Mouse (Mus musculus): Measurements from ENCODE around the gene Tcf23.

Gene Tcf23

DNA sequence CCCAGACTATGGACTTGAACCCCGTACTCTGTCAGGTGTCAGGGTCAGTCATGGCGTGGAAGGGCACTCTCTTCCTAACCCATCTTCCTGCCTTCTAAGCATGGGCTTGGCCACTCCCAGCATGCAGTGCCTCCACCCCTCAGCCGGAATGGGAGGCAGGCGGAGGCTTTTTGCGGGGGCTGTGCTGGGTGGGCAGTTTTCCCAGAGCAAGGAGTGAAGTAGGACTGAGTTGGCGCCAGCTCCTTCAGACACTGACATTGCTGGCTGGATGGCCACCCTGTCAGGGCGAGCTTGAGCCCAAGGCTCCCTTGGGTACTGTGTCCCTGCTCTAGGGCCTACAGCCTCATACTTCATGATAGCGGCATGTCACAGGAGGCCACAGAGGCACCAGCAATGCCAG is at the start of gene Tcf23:
Gene Tcf23 (plus strand): TSS at position 247 of the 400 bp plus-strand sequence.
- DNase-seq (ENCODE audit: low read depth, low spot score), result no peak

DNA sequence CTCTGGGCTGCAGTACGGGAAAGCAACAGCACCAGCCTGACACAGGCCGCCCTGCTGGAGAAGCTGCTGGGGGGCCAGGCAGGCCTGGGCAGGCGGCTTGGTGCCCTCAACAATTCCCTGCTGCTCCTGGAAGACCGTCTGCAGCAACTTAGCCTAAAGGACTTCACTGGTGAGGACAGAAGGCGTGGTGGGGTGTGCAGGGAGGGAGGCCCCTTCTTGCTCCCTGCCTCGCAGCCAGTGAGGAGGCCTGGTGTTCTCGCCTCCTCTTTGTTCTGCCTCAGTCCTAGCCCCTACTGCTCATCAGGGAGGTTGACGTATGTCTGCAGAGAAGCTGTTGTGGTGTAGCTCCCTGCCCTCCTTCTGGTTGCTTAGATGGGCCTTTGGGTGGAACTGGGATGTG is 49.8 kb upstream of the Tcf23 start:
- DNase-seq (ENCODE audit: low read depth, low spot score), result no peak

DNA sequence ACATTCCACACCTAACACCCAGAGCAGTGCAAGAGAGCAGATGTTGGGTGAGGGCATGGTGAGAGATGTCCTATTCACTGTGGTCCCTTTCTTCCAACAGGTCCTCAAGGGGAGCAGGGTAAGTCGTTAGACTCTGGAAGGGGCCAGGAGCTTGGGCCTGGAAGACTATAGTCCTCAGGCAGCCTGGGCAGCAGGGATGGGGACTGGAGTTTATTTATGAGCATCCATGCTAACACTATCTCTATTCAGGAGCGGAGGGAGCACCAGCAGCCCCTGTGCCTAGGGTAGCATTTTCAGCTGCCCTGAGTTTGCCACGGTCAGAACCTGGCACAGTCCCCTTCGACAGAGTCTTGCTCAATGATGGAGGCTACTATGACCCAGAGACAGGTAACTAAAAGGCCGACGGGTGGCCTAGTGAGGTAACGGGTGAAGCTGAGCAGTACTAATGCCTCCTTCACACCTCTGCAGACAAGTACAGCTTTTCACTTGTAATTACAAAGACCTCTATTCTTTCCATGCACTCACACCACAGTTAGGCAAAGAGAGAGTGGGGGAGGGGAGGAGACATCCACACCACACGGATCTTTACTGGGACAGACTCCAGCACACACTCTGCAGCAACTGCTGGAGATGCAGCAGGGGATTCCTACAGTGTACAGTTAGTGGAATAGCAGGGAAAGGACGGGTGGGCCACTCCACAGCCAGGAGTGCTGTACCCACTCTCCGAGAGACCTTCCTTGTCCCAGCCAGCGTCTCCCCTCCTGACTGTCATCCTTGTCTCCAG is 48.4 kb upstream of the Tcf23 start:
- DNase-seq (ENCODE audit: low read depth, low spot score), result no peak

DNA sequence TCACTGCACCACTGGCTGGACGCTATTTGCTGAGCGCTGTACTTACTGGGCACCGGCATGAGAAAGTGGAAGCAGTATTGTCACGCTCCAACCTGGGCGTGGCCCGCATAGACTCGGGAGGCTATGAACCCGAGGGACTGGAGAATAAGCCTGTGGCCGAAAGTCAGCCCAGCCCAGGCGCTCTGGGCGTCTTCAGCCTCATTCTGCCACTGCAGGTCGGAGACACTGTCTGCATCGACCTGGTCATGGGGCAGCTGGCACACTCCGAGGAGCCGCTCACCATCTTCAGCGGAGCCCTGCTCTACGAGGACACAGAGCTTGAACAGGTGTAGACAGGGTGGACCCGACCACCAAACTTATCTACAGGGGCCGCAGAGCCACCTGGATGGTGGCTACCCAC is 47.8 kb upstream of the Tcf23 start:
- DNase-seq (ENCODE audit: low read depth, low spot score), result no peak

DNA sequence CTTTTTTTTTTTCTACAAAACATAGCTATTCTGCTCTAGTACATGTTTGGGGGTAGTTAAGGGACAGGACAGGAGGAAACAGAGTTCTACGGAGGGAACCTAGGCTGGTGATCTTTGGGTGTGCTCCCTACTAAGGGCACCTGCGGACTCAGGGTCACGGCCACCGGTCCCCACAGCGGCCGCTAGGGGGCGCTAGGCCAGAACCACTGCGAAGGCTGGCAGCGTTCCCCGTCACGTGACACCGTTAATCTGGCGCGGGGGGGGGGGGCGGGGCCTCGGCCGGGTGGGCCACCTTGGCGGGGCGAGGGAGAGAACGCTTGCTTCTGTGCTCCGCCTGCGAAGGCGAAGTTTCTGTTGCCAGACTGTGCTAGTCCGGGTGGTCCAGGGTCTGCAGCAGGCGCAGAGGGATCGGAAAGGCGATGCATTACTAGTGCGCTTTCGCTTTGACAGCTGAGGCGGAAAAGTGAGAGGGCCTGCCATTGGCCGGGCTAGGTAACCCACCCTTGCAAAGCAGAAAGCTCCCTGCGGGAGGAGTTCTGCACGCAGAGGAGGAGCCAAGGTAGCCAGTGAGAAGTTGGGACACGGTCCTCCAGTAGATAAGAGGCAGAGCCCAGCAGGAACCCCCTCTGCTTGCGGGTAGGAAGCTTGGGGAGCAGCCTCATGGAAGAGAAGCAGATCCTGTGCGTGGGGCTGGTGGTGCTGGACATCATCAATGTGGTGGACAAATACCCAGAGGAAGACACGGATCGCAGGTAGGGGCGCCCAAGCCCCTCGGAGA is 47.0 kb upstream of the Tcf23 start, which contains the start of gene Khk:
Gene Khk (plus strand): TSS at position 176 of the 778 bp plus-strand sequence.
- DNase-seq (ENCODE audit: low read depth, low spot score), result peak; percentile 89

DNA sequence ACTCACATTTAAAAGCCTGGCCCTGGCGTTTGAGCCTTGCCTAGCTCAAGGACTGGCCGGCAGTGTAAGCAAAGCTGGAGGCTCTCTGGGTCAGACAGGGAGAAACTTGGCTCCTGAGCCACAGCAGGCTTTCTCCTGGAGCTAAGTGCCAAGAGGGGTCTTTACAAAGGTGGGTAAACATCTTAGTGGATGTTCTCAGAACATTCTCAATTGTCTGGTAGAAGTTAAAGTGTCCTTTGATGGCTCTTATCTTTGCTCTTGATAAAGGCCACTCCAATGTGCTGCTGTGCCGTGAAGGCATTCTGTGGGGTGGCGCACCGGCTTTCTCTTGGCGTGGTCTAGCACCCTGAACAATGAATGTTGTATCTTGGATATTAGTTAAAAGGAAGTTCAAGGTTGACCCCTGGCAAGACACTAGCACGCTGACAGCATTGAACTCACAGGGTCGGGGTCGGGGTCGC is 45.9 kb upstream of the Tcf23 start:
- DNase-seq (ENCODE audit: low read depth, low spot score), result no peak

DNA sequence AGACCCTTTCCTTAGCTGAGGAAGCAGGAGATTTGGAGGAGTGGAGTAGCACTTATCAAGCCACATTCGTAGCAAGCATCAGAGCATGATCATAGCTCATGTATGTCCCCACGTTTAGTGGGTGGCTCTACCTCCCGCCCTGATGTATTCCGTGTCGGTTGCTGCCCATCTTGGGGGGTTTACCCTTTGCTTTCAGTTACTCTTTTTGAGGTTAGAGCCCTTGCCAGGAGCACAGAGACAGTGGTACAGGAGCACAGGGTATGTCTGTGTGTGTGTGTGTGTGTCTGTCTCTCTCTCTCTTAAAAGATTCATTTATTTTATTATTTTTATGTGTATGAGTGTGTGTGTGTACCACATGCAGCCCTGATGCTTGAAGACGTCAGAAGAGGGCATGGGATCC is 45.3 kb upstream of the Tcf23 start:
- DNase-seq (ENCODE audit: low read depth, low spot score), result no peak

DNA sequence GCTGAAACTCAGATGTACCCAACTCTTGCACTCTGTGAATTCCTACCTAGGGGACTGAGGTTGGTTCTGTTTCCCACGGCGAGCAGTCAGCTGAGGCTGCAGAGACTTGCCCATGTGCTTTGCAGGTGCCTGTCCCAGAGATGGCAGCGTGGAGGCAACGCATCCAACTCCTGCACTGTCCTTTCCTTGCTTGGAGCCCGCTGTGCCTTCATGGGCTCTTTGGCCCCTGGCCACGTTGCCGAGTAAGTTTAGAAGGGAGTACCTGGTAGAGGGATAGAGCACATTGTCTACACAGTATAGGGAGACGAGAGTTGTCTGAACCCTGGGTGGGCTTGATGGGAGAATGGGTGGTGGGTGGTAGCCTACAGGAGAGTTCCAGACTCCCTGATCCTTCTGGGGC is 43.8 kb upstream of the Tcf23 start:
- DNase-seq (ENCODE audit: low read depth, low spot score), result no peak

DNA sequence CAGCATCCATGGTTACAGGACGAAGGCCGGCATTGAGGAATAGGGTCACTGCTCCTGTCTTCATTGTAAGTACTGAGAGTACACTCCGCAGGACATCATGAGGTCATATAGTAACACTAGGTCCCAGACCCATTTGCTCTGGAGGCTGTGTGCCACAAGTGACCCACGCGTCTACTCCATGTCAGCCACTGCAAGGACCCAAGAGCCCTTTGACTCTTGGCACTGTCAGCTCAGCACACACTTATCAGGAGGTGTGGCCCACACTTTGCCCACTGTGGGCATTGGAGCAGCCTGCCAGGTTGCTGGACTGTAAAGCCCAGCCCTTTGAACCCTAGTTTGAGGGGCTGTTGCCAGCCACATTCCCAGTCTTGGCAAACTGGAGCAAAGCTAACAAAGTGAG is 43.2 kb upstream of the Tcf23 start:
- DNase-seq (ENCODE audit: low read depth, low spot score), result no peak

DNA sequence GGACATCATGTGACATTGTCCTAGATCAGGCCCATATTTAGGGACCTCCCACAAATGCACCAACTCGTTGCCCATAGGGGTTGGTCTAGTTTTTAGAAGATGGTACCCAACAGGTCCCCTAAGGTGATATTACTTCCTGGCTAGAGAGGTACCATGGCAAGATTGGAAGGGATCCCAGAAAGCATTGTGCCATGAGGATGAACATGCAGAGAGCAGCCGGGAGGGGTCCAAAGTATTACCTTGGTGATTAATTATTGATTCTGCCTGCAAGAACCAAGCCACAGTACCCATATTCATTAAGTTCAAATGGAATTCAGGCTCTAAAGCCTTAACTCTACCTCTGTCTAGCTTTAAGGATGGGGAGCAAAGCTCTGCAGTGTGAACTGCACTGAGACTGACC is 42.4 kb upstream of the Tcf23 start:
- DNase-seq (ENCODE audit: low read depth, low spot score), result no peak

DNA sequence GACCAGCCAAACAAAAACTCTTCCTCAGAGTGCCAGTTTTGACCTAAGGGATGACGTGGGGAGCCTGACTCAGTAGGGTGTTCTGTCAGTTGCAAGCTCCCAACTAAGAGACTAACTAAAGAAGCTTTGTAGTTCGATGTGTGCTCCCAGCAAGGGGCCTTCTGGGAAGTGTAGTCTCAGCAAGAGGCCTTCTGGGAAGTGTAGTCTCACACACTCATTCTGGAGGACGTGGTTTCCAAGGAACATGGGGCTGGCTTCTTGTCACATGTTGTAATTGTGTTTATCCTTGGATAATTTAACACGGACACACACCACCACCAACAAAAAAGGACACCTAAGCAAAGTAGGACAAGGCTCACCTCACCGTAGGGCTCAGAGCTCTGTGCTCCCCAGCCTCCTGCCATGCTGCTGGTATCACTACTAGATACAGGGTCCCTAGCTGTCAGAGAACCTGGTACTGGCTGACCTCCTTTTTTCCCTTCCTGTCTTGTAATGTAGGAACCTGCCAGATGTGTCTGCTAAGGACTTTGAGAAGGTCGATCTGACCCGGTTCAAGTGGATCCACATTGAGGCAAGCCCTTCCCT is 40.4 kb upstream of the Tcf23 start:
- DNase-seq (ENCODE audit: low read depth, low spot score), result no peak

DNA sequence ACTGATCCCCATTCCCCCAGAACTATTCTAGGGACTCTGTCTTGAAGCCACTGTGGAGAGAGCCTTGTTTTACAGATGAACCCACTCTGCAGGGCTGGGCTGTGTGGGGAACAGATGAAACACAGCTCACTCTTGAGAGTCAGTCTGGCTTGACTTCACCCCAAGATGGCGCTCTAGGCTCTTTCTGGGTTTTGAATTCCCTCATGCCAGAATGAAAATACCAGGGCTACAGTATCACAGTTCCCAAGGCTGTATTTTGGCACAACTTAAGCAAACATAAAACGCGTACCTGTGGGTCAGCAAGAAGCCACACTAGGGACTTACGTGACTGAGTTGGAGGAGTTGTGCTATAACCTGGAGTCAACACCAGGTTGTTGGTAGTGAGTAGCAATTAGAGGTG is 38.3 kb upstream of the Tcf23 start:
- DNase-seq (ENCODE audit: low read depth, low spot score), result no peak

DNA sequence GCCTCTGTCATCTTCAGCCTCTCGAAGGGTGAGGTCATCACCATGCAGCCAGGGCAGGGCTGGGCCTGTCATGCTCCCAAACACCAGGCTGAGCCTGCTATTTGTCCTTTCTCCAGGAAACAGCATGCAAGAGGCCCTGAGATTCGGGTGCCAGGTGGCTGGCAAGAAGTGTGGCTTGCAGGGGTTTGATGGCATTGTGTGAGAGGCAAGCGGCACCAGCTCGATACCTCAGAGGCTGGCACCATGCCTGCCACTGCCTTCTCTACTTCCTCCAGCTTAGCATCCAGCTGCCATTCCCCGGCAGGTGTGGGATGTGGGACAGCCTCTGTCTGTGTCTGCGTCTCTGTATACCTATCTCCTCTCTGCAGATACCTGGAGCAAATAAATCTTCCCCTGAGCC is 37.6 kb upstream of the Tcf23 start:
- DNase-seq (ENCODE audit: low read depth, low spot score), result no peak

DNA sequence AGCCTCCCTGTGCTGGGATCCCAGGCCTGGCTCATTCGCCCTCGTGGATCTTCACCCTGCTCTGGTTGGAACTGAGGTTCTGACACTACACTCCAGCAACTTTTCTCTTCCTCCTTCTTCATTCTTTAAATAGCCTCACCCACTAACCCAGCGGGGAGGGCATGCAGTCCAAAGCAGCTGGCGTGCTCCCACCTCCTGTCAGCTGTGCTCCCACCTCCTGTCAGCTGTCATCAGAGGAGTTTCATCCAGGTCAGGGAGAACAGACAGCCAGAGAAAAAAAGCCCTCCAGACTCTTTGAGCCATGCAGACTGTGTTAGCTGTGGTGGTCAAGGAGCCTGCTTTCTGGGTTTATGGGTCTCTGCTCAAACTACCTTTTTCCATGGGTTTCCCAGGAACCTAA is 37.1 kb upstream of the Tcf23 start:
- DNase-seq (ENCODE audit: low read depth, low spot score), result no peak

DNA sequence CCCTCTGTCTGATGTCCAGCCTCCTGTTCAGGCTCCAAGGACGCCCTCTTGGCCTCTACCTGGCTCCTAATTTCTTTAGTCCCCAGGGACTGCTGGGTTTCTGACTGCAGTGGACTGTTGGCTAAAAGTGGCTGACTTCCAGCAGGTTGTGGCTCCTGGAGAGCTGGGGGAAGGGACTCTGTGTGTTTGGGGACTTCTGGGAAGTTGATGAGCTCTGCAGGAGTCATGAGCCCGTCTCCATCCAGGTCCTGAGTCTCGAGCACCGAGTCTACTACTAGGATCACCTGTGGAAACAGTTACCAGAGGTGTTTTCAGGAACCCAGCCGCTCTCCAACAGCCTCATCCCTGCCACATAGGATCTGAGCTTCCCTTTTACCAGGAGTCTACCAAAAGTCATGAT is 34.8 kb upstream of the Tcf23 start:
- no peak for DNase-seq (ENCODE audit: low read depth, low spot score)

DNA sequence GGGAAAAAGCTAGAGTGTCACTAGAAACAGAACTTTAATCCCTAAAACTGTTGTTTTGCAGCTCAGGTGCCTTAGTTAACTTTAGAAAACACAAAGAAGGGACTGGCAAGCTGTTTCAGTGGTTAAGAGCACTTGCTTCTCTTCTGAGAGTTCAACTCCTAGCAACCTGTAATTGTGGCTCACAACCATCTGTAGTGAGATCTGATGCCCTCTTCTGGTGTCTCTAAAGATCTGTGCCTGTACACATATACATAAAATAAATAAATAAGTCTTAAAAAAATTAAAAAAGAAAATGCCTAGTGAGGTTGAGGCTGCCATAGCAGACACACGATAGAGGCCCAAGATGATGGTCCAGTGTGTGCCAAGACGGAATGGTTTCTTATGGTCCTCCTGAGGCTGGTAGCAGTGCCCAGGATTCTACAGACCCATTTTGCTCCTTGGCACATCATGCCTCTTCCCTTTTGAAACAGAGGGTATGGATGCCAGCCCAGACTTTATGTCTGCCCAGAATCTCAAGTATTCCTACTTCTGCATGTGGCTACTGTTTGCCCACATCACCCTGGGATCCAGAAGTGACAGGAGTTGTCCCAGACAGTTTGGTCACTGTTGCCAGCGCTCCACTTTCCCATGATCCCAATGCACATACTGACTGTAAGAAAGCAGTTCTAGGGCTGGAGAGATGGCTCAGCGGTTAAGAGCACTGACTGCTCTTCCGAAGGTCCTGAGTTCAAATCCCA is 33.6 kb upstream of the Tcf23 start:
- DNase-seq (ENCODE audit: low read depth, low spot score), result no peak

DNA sequence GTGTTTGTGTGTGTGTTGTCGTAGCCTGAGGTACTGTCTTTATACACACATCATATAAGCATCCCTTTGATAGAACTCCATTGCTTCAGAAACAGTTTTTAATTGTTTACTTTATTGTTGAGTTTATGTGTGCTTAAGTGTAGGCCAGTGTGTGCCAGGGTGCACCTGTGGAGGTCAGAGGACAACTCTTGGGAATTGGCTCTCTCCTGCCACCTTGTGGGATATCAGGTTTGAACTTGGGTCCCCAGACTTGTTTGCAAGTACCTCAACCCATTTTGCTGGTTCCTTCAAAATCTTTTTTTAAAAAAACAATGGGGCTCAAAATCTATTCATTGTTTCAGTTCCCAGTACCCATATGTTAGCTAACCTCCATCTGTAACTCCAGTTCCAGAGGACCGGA is 25.5 kb upstream of the Tcf23 start:
- no peak for DNase-seq (ENCODE audit: low read depth, low spot score)

DNA sequence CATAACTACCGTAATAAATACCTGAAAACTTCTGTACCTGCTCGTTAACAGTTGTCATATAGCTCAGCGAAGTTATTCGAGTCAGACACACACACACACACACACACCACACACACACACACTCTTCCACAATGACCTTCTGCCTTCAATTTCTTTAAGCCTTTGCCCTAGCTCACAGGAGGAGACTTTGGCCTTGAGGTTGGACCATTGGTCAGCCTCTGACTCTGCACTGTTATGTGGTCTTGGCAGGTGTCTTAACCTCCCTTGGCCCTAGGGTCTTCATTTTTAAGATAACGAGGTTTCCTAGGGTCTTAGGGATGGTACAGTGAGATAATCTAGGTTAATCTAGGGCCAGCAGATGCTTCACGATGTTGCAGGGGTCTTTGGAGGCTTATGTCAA is 24.1 kb upstream of the Tcf23 start:
- DNase-seq (ENCODE audit: low read depth, low spot score), result no peak

DNA sequence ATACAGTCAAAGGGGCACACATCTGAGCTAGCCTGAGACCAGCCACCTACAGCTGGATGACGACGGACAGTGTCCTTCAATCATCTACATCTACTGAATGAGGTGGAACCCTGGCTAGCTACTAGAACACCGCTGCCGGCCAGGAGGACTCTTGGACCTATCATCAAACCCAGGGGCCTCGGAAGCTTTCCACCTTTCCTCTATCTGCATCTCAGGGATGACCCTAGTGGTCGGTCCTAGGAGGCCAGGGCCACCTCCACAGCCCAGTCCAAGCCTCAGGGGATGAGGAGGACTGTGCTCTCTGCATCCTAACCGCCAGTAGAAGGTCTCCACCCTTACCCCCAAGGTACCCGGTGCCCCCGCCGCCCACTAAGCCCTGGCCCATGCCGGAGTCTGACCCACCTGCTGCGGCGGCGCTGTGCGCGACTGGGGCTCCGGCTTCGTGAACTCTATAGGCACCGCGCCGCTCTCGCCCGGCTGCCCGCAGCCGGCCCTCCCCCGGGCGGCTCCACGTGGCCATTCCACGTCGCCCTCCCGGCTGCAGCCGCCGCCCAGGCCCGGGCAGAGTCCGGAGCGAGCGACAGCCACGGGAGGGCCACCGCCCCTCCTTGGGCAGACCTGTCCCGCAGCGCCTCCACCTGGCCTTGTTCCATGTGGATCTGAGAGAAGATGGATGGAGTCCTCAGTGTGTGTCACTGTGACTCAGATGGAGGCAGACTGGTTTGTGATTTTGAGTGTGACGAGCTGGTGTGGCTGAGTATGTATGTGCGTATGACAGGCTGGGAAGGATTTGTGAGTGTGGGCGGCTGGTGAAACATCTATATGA is 23.3 kb upstream of the Tcf23 start, which contains the start of gene Cgref1:
Gene Cgref1 (minus strand): TSS at position 636 of the 826 bp plus-strand sequence.
- DNase-seq (ENCODE audit: low read depth, low spot score), result no peak

DNA sequence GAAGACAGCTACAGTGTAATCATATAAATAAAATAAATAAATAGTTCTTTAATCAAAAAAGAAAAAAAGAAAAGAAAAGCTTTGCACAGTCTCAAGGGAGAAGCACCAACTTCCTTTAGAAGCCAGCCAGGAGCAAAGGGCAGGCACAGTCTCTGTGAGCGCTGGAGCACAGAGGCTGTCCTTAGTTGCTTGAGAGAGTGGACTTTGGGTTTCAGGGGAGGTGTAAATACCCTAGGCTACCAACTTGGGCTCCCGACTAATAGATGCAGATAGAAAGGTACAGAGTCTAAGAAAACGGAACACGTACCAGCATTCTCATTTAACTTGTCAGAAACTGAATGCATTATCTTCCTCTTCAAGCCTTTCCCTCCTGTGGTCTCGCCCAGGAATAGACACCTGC is 19.8 kb upstream of the Tcf23 start:
- no peak for DNase-seq (ENCODE audit: low read depth, low spot score)
